In genomic region chr9:41228425-41229224, GRCm38 (mm10) we compare ENCODE assay signal across 8 mouse cellular contexts.
DNase-seq lines count a peak whose midpoint lies in the region; ATAC-seq lines count a peak whose summit lies in the region.

No protein-coding gene starts in this region.

- peak; percentile 64 for DNase-seq in WW6 (ENCODE audit: low read depth, low spot score)
- DNase-seq in cerebellum, postnatal 4 days (ENCODE audit: low spot score in 2 of 2): peak; percentile 91 to 94
- DNase-seq in gastrocnemius, postnatal 10 days: peak; percentile 86
- DNase-seq in left cerebral cortex, postnatal 10 days (ENCODE audit: extremely low spot score in 1 of 2, low spot score in 2 of 2): peak; percentile 89 to 91
- peak; percentile 89 for DNase-seq in right cerebral cortex, postnatal 25 days
- peak; percentile 84 to 90 for DNase-seq in urinary bladder, postnatal 4 days (ENCODE audit: low spot score in 2 of 2)

- ATAC-seq in inflammation-experienced regulatory T-cells, adult 6 months: peak; percentile 96
- peak; percentile 80 for ATAC-seq in megakaryocyte-erythroid progenitor cell, adult 5-6 weeks (replicated peaks; ENCODE audit: low FRiP score, low TSS enrichment, poor library complexity, severe bottlenecking)

- intact Hi-C loops in left cerebral cortex, postnatal 10 days (cut with DNase I): loop anchor here (2.0 to 10.0 kb wide), 4 partner anchors 234 to 722 kb away; no protein-coding TSS in a partner anchor

Comparison
In these comparisons a context has a peak if more than half of its experiments do, and no peak if none do; other contexts are left out.
1. Peak in every context shown above with its lines: DNase-seq and ATAC-seq.